Mouse (Mus musculus) midbrain, embryonic 11.5 days (tissue): ENCODE data around the gene Arhgef10l. TPM values are rescaled to one million over a fixed set of nuclear protein-coding genes. Genes with fewer than 3 reads are reported as not detected.
"Not testable (repeated sequence)": the region's sequence is repeated elsewhere in the genome, so short reads cannot be mapped to it uniquely, and the experiment has no call there.

Experiments
- ATAC-seq: fragments of 200-750 bp; cut with Nextera tagmentation; 2 replicates; pipeline ENCODE4 v1.8.0; 2017; ENCODE audit warnings: moderate TSS enrichment, moderate library complexity; ENCODE audit not compliant: low FRiP score
- DNase-seq: peaks from one replicate; pipeline ENCODE4 v3.0.0; 2015; ENCODE audit warnings: low spot score; ENCODE audit errors: missing footprints
- H3K27ac ChIP-seq: fragments of 300-500 bp; sonication (generic); 2 replicates; pipeline ENCODE4 v1.5.1; 2014; ENCODE audit warnings: low read depth, low read length
- H3K27me3 ChIP-seq: fragments of 300-500 bp; sonication (generic); 2 replicates; pipeline ENCODE4 v1.6.1; 2014; ENCODE audit warnings: mild to moderate bottlenecking, low read length, moderate library complexity, mixed read lengths; ENCODE audit not compliant: control insufficient read depth, insufficient read depth
- H3K36me3 ChIP-seq: fragments of 300-500 bp; sonication (generic); 2 replicates; pipeline ENCODE4 v1.6.1; 2014; ENCODE audit warnings: mild to moderate bottlenecking, low read length, moderate library complexity, mixed read lengths; ENCODE audit not compliant: control insufficient read depth, insufficient read depth
- H3K4me1 ChIP-seq: fragments of 300-500 bp; sonication (generic); 2 replicates; pipeline ENCODE4 v1.6.1; 2014; ENCODE audit warnings: low read length; ENCODE audit not compliant: control insufficient read depth, insufficient read depth
- H3K4me2 ChIP-seq: fragments of 300-500 bp; sonication (generic); 2 replicates; pipeline ENCODE4 v1.6.1; 2014; ENCODE audit warnings: mild to moderate bottlenecking, moderate library complexity
- H3K4me3 ChIP-seq: fragments of 300-500 bp; sonication (generic); 2 replicates; pipeline ENCODE4 v1.5.1; 2014; ENCODE audit warnings: low read depth, low read length
- H3K9ac ChIP-seq: fragments of 300-500 bp; sonication (generic); 2 replicates; pipeline ENCODE4 v1.6.1; 2014; ENCODE audit warnings: low read length
- H3K9me3 ChIP-seq: fragments of 300-500 bp; sonication (generic); 2 replicates; pipeline ENCODE4 v1.6.1; 2016; ENCODE audit warnings: low read length; ENCODE audit not compliant: control insufficient read depth
- WGBS: fragments of 180-500 bp; shearing (Covaris S2); extraction: QIAGEN DNeasy Blood & Tissue Kit; methylation state at CpG from one replicate; pipeline ENCODE4 v1.1.7; 2014; 5-methylcytosine and 5-hydroxymethylcytosine counted together
- polyA plus RNA-seq: library from polyadenylated mRNA; unstranded; fragments of >200 nt; fragmentation: Nextera tagmentation; extraction: Ambion mirVana; gene quantifications from 2 replicates; pipeline ENCODE4 v1.2.1, GENCODE M21; 2014

The Arhgef10l gene
- polyA plus RNA-seq, 1 experiment from 2014 or later, result 18.5 TPM

DNA sequence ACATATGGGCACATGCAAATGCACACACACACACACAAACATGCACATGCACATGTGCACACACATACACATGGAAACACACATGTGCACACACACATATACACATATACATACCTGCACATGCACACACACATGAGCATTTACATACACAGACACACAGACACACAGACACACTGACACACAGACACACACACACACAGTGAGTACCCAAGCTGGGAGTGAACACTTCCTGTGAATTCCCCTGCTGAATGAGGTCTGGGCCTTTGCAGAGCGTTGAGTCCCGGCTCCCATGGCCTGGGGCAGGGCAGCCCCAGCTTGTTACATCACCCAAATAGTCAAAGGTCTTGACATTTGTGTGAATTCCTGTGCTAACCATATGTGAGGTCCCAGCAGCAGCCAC, 96.4 kb downstream of the Arhgef10l start:
- no peaks in the 10 kb centered on the region for H3K4me1 ChIP-seq
- no peak overlapping the region for H3K4me2 ChIP-seq
- H3K27ac ChIP-seq, result no peak overlapping the region
- H3K27me3 ChIP-seq, result no peaks in the 10 kb centered on the region
- no peak overlapping the region for H3K4me3 ChIP-seq
- DNase-seq, result no peak
- ATAC-seq, result no peak
- peaks cover 45% of the 10 kb centered on the region for H3K36me3 ChIP-seq
- no peak overlapping the region for H3K9ac ChIP-seq
- no peaks in the 10 kb centered on the region; the same call in 1 of the 2 replicates for H3K9me3 ChIP-seq
- WGBS, result 78% methylated on average over 2 of the region's 2 CpGs

DNA sequence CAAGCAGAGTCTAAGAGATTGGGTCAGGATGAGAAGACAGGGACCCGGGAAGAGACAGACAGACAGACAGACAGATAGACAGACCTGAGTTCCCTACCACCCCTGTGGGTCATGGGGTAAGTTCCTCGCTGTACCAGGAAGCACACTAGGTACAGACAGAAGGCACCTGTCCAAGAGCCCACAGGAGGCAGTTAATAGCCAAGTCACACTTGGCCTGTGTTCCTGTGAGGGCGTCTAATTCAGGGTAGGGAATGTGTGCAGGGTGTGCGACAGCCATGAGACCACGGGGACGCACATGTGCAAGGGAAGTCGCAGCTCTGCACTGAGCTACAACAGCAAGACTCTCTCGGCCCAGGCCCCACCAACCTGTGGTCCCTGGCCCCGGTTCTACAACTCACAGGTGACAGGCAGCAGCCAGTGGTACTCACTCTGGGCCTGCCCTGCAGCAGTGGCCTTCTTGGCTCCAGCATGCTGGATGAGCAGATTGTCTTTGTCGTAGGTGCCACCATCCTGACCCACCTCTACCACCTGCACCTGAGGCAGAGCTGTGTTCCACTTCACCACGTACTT, 97.8 kb downstream of the Arhgef10l start:
- H3K36me3 ChIP-seq, result peaks cover 48% of the 10 kb centered on the region
- no peak overlapping the region for H3K9ac ChIP-seq
- 97% methylated on average over 11 of the region's 11 CpGs for WGBS

DNA sequence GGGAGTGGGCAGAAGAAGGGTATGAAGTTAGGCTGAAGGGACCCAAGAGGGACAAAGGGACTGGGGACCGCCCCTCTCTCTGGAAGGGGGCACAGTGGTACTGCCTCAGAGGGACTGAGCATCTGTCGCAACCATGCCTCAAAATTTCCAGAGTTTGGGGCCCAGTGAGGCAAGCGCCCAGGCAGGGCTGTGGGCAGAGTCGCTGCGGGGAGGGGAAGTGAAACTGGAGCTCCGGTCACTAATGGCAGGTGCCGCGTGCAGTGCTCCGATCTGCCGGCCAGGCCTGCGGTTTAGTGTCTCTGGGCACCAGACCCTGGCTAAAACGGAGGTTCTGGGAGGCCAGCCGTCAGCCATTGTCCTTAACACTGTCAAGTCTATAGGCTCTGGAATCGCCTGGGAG, 99.0 kb downstream of the Arhgef10l start:
- DNase-seq (no peak), ATAC-seq (no peak)
- 96% methylated on average over 14 of the region's 14 CpGs for WGBS
- Histone ChIP-seq H3K36me3 (peaks cover 57% of the 10 kb centered on the region), H3K9me3 (peaks cover 2% of the 10 kb centered on the region; the same call in 1 of the 2 replicates), H3K4me2 (no peak overlapping the region), H3K4me3 (no peak overlapping the region), H3K27ac (no peak overlapping the region), H3K4me1 (no peaks in the 10 kb centered on the region), H3K9ac (no peak overlapping the region), H3K27me3 (no peaks in the 10 kb centered on the region)

More for the DNA sequence above, 97.8 kb downstream of the Arhgef10l start:
- no peak for ATAC-seq
- H3K27me3 ChIP-seq, result no peaks in the 10 kb centered on the region
- DNase-seq, result no peak
- no peak overlapping the region for H3K27ac ChIP-seq
- no peak overlapping the region for H3K4me2 ChIP-seq
- no peak overlapping the region for H3K4me3 ChIP-seq
- no peaks in the 10 kb centered on the region for H3K4me1 ChIP-seq
- H3K9me3 ChIP-seq, result no peaks in the 10 kb centered on the region; the same call in 1 of the 2 replicates

DNA sequence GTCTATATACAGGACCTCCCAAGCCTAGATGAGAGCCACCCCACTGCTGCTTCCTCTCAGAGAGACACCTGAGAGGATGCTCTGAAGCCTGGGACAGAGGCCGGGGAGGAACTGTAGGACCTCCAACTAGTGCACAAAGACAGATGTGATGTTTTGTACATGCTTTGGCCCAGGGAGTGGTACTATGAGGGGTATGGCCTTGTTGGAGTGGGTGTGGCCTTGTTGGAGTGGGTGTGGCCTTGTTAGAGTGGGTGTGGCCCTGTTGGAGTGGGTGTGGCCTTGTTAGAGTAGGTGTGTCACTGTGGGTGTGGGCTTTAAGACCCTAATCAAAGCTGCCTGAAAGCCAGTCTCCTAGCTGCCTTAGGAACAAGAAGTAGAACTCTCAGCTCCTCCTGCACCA, 101.4 kb downstream of the Arhgef10l start:
- H3K27ac ChIP-seq, H3K9me3 ChIP-seq, H3K9ac ChIP-seq, H3K4me1 ChIP-seq, H3K27me3 ChIP-seq, ATAC-seq, H3K4me2 ChIP-seq, H3K4me3 ChIP-seq, DNase-seq: not testable (repeated sequence)
- WGBS, result 88% methylated on average over 1 of the region's 1 CpGs
- H3K36me3 ChIP-seq, result peaks cover 56% of the 10 kb centered on the region

DNA sequence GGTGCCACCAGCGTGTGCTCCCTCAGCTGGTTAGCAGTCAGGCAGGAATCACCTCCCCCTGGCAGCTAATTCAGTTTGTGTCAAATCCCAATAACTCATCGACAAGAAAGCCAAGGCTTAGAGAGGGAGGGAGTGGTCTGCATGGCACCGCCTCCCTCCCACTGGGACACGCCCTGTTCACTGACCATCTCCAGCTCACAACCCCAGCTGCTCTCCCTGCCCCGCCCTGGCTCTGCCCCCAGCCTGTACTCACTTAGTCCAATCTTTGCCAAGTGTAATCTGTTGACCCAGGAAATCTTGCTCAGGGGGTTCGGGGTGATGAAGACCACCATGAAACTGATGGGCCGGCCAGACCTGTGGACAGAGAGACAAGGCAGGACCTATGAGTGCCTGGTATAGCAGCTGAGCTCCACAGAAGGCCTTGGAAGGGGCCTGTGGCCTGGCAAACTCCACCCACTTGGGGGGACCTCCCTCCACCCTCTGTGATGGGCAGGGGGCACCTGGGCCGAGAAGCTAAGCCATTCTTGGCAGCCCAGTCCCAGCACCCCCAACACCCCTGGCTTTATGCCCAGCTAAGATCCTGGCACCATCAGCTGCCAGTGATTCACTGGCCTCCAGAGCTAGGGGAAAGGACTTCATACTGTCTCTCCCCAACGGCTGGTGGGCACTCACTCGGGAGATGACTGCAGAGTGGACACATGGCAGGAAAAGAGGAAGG, 103.2 kb downstream of the Arhgef10l start:
- 90% methylated on average over 10 of the region's 10 CpGs for WGBS
- no peak overlapping the region for H3K27ac ChIP-seq
- H3K27me3 ChIP-seq, result no peaks in the 10 kb centered on the region
- ATAC-seq (no peak), DNase-seq (no peak)
- H3K4me2 ChIP-seq, result no peak overlapping the region
- no peak overlapping the region for H3K9ac ChIP-seq
- H3K9me3 ChIP-seq, result peaks cover 5% of the 10 kb centered on the region; the same call in 1 of the 2 replicates
- H3K4me3 ChIP-seq, result no peak overlapping the region
- no peaks in the 10 kb centered on the region for H3K4me1 ChIP-seq
- H3K36me3 ChIP-seq, result peaks cover 38% of the 10 kb centered on the region

DNA sequence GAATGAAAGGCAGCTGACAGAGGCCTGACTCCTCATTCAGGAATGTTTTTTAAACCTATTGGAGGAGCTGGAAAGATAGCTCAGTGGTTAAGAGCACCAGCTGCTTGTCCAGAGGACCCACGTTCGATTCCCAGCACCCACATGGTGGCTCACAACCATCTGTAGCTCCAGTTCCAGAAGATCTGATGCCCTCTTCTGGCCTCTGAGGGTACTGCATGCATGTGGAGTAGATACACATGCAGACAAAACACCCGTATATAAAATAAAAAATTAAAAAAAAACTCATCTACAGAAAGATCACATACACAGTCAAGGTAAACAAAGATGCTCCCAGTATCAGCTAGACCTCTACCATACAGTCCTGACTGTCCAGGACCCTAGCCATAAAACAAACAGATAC, 104.1 kb downstream of the Arhgef10l start:
- no peak for DNase-seq
- Histone ChIP-seq H3K4me3 (no peak overlapping the region), H3K4me1 (no peaks in the 10 kb centered on the region), H3K27ac (no peak overlapping the region), H3K9ac (no peak overlapping the region), H3K27me3 (no peaks in the 10 kb centered on the region), H3K9me3 (peaks cover 5% of the 10 kb centered on the region; the same call in 1 of the 2 replicates), H3K36me3 (peaks cover 29% of the 10 kb centered on the region), H3K4me2 (no peak overlapping the region)
- ATAC-seq, result no peak
- WGBS, result 100% methylated on average over 3 of the region's 3 CpGs

DNA sequence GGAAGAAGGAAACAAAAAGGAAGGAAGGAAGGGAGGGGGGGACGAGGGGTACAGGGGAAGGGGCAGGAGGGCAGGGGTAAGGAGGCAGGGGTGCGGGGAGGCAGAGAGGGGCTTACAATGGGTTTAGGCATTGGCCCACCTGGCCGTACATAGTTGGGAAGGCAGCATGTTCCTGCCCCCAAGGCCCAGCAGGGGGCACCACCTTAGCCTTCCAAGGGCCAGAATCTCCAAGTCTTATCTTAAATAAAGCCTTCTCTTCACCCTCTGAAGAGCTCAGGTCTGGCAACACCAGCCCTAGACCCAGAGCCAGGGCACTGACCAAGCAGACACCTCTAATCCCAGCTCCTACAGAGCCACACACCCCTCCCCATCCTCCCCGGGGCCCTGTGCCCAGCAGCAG, 106.0 kb downstream of the Arhgef10l start:
- peaks cover 21% of the 10 kb centered on the region for H3K36me3 ChIP-seq
- no peaks in the 10 kb centered on the region for H3K4me1 ChIP-seq
- DNase-seq (no peak), ATAC-seq (no peak)
- H3K4me2 ChIP-seq, result no peak overlapping the region
- H3K9ac ChIP-seq, result no peak overlapping the region
- no peaks in the 10 kb centered on the region for H3K27me3 ChIP-seq
- no peak overlapping the region for H3K4me3 ChIP-seq
- peaks cover 5% of the 10 kb centered on the region; the same call in 1 of the 2 replicates for H3K9me3 ChIP-seq
- no peak overlapping the region for H3K27ac ChIP-seq
- 81% methylated on average over 4 of the region's 4 CpGs for WGBS

DNA sequence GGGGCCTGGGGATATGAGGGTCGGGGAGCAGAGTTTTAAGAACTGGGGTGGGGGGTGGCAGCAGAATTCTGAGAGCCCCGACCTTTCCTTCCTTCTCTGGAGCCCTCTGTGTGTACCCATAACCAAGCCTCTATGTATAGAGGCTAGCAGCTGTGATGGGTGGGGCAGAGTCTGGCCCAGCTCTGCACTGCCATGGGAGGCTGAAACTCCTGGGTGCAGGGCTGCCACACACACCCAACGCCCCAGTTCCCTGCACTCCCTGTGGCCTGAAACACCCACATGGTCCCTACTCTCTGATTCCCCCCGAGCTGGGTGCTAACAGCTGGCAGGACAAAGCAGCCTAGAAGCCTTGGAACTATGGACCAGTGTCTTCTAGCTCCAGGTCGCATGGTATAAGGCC, 107.6 kb downstream of the Arhgef10l start:
- H3K4me3 ChIP-seq, result no peak overlapping the region
- no peaks in the 10 kb centered on the region for H3K4me1 ChIP-seq
- no peak overlapping the region for H3K4me2 ChIP-seq
- 83% methylated on average over 5 of the region's 5 CpGs for WGBS
- no peak overlapping the region for H3K27ac ChIP-seq
- DNase-seq (no peak), ATAC-seq (no peak)
- peaks cover 5% of the 10 kb centered on the region; the same call in 1 of the 2 replicates for H3K9me3 ChIP-seq
- no peak overlapping the region for H3K9ac ChIP-seq
- peaks cover 17% of the 10 kb centered on the region for H3K36me3 ChIP-seq
- H3K27me3 ChIP-seq, result no peaks in the 10 kb centered on the region

DNA sequence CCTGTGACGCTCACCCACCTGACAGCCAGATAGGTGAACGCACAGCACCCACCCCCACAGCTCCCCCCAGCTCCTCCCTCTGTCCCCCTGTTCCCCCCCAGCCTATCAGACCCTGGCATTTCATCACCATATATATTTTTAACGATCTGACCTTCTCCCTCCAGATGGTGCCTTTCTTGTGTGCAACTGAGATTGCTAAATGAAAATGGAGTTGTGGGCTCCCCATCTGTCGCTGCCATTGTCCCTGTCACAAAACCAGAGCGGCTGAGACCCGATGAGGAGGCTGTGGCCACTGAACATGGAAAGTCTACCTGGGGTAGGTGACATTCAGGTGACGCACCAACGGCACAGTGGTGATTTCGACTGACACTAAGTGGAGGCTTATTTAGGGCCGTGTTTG, 109.3 kb downstream of the Arhgef10l start:
- Histone ChIP-seq H3K9ac (no peak overlapping the region), H3K4me3 (no peak overlapping the region), H3K36me3 (peaks cover 4% of the 10 kb centered on the region), H3K27ac (no peak overlapping the region; the same call in 1 of the 2 replicates), H3K4me1 (no peaks in the 10 kb centered on the region), H3K9me3 (peaks cover under 1% of the 10 kb centered on the region; the same call in 1 of the 2 replicates), H3K4me2 (no peak overlapping the region), H3K27me3 (no peaks in the 10 kb centered on the region)
- DNase-seq, result no peak
- 88% methylated on average over 10 of the region's 10 CpGs for WGBS
- no peak for ATAC-seq
